Mouse (Mus musculus) C2C12 (cell line): Measurements from ENCODE around the gene Npas1.

Source experiments
- CEBPB ChIP-seq: IDR thresholded peaks from one replicate; pipeline ENCODE4 v1.6.1; 2011; ENCODE audit warnings: low read depth, mild to moderate bottlenecking, control low read depth, moderate library complexity
- CTCF ChIP-seq: IDR thresholded peaks from one replicate; pipeline ENCODE4 v1.5.1; 2011; ENCODE audit not compliant: control insufficient read depth, insufficient read depth, insufficient read length
- FOSL1 ChIP-seq: IDR thresholded peaks from one replicate; pipeline ENCODE4 v1.8.0; 2011; ENCODE audit warnings: mild to moderate bottlenecking, low read length; ENCODE audit not compliant: poor library complexity, insufficient read depth, severe bottlenecking
- MAX ChIP-seq: IDR thresholded peaks from one replicate; pipeline ENCODE4 v1.6.1; 2011; ENCODE audit warnings: mild to moderate bottlenecking, control low read depth
- MYOG ChIP-seq: IDR thresholded peaks from one replicate; pipeline ENCODE4 v1.6.1; 2011; ENCODE audit not compliant: control insufficient read depth, insufficient read length; ENCODE audit errors: extremely low read depth
- USF1 ChIP-seq: IDR thresholded peaks from one replicate; pipeline ENCODE4 v1.6.1; 2011; ENCODE audit warnings: low read depth, mild to moderate bottlenecking, control low read depth, moderate library complexity

GRCm38 (mm10) chr7:16475764-16476599 lies 1.5 kb downstream of the Npas1 start:
- no peak for TF ChIP-seq MYOG
- TF ChIP-seq CEBPB: no peak
- no peak for TF ChIP-seq CTCF
- no peak for TF ChIP-seq MAX
- TF ChIP-seq FOSL1: no peak
- TF ChIP-seq USF1: no peak
